Mouse (Mus musculus) lung, adult 10 weeks (tissue): ENCODE results near the gene Obp2a. TPM values are rescaled to one million over a fixed set of nuclear protein-coding genes. Genes with fewer than 3 reads are reported as not detected.

Experiments
- polyA plus RNA-seq: library from polyadenylated mRNA; stranded (reverse); fragments of 350-450 nt; fragmentation: Illumina TruSeq; extraction: RNeasy Lipid Tissue Mini Kit (QIAGEN cat#74804); gene quantifications from one replicate; pipeline ENCODE4 v1.2.3, GENCODE M21; 2014; ENCODE audit warnings: low read depth, low replicate concordance; ENCODE audit not compliant: insufficient read depth

Obp2a gene
- not detected for polyA plus RNA-seq

GRCm38 (mm10) chr2:25699743-25700142, at the start of gene Obp2a:
Gene Obp2a (plus strand): TSS chr2:25700043.

DNA sequence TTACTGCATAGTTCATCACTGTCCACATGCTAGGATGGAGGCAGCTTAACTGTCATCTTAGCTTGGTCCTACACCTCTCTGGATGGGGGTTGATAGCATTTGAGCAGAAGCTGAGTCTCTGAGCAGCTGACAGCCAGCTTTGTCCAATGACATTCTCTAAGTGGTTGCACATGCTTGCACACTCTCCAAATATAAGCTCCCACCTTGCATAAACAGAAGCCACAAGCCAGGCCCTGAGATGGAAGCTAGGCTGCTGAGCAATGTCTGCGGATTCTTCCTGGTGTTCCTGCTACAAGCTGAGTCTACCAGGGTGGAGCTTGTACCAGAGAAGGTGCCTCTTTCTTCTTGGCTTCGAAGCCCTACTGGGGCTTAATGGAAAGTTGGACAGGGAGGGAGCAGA, 46.9 kb upstream of the Obp2a start, which contains the start of gene Lcn8:
Gene Lcn8, plus strand, starts transcription at position 219 of the 400 bp plus-strand sequence.

DNA sequence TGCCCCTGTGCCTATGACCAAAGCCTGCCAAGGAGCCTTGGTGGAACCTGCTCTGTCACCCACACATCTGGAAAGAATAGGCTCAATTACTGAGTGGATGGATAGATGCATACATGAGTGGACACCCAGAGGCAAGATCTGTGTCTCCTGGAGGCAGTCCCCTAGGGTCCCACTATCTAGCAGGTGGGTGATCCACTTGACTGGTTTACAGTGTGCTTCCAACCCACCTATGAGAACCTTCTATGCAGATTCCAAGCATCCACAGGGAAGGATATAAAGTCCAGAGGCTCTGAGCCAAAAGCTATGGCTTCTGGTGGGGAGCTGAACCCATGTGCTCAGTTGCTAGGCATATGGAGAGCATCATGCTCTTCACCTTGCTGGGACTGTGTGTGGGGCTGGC, 42.2 kb upstream of the Obp2a start, which contains the start of gene Lcn5:
Gene Lcn5, plus strand, starts transcription at position 301 of the 400 bp plus-strand sequence.

DNA sequence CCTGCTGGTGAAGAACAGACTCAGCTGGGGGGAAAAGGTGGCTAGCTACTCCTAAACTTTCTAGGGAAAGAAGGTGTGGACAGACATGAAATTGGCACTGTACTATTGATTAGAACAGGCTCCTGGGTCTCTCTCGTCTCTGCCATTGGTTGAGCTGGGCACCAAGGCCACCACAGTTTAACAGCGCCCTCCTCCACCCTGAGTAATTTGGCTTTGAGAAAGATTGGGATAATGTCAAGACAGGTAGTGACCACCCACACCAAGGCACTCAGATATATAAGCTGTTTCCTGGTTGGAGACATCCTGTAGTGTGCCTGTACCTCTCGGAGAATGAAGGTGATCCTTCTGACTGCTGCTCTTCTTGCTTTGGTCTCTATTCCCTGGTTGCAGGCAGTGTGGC, 23.4 kb upstream of the Obp2a start, which contains the start of gene Lcn6:
Gene Lcn6, plus strand, starts transcription at position 301 of the 400 bp plus-strand sequence.

GRCm38 (mm10) chr2:25682426-25682825, 17.4 kb upstream of the Obp2a start, which contains the start of gene Lcn10:
Gene Lcn10 (plus strand): TSS chr2:25682726.

DNA sequence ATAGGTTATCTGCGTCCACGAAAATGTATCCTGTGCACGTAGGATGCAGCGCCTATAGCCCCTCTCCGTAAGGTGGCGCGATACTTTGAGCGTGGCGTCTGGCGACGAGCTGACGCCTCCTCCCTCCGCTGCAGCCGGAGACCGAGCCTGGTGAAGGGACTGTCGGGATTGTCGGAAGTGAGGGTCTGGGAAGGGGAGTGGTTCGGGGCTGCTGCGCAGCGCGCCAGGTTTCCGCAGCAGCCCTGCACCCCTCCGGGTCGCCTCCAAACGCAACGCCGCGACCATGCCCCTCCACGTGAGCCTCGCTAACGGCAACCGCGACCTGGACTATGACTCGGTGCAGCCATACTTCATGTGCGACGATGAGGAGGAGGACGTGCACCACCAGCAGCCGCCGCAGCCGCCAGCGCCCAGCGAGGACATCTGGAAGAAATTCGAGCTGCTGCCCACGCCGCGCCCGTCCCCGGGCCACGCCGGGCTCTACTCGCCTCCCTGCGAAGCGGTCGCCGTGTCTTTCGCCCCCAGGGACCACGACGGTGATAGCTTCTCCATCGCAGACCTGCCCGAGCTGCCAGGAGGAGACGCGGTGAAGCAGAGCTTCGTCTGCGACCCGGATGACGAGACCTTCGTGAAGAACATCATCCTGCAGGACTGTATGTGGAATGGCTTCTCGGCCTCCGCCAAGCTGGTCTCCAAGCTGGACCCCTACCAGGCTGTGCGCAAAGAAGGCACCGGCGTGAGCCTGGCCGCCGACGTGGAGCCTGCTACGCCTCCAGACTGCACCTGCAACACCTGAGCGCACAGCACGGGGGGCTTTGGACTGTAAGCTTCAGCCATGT, 7.0 kb downstream of the Obp2a start, which contains the start of gene Bmyc:
Gene Bmyc, plus strand, starts transcription at position 97 of the 839 bp plus-strand sequence.

DNA sequence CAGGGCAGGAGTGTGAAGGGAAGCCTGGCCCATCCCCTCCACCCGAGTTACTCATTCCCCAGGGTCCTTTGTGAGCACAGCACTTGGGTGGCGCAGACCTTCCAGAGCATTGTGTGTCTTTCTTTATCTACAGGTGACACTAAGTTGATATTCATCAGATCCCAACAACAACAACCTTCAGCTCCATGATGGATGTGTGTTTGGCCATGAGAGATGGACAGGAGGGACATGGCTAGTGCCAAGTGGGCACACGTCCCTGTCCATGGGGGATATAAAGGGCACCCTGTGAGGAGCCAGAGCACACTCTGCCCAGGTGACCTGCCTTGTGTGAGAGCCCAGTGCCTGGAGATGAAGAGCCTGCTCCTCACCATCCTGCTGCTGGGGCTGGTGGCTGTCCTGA, 36.9 kb downstream of the Obp2a start, which contains the start of gene Obp2b:
Gene Obp2b, plus strand, starts transcription at position 301 of the 400 bp plus-strand sequence.

Other genes starting within 250 kb of the Obp2a start
- 364 TPM for gene Clic3, start 243.2 kb upstream of the Obp2a start, polyA plus RNA-seq
- 44.5 TPM for gene Paxx, start 238.9 kb upstream of the Obp2a start, polyA plus RNA-seq
- gene Ptgds, start 230.0 kb upstream of the Obp2a start, polyA plus RNA-seq: 1.6 TPM
- gene Lcn12, start 206.1 kb upstream of the Obp2a start, polyA plus RNA-seq: not detected
- gene Fbxw5, start 199.3 kb upstream of the Obp2a start, polyA plus RNA-seq: 27.0 TPM
- 0.92 TPM for gene C8g, start 198.3 kb upstream of the Obp2a start, polyA plus RNA-seq
- 19.5 TPM for gene Traf2, start 153.1 kb upstream of the Obp2a start, polyA plus RNA-seq
- gene Edf1, start 142.2 kb upstream of the Obp2a start, polyA plus RNA-seq: 272 TPM
- 0.44 TPM for gene Mamdc4, start 125.2 kb upstream of the Obp2a start, polyA plus RNA-seq
- gene Phpt1, start 124.8 kb upstream of the Obp2a start, polyA plus RNA-seq: 64.0 TPM
- gene Ajm1, start 118.3 kb upstream of the Obp2a start, polyA plus RNA-seq: not detected
- gene Rabl6, start 91.5 kb upstream of the Obp2a start, polyA plus RNA-seq: 25.9 TPM
- gene Ccdc183, start 82.4 kb upstream of the Obp2a start, polyA plus RNA-seq: not detected
- gene Tmem141, start 78.0 kb upstream of the Obp2a start, polyA plus RNA-seq: 21.1 TPM
- 23.9 TPM for gene Fcna, start 72.0 kb upstream of the Obp2a start, polyA plus RNA-seq
- not detected for gene Lcn8, start 46.9 kb upstream of the Obp2a start, polyA plus RNA-seq
- gene Lcn5, start 42.1 kb upstream of the Obp2a start, polyA plus RNA-seq: not detected
- gene Lcn6, start 23.3 kb upstream of the Obp2a start, polyA plus RNA-seq: not detected
- gene Lcn10, start 17.3 kb upstream of the Obp2a start, polyA plus RNA-seq: not detected
- gene Bmyc, start 6.7 kb downstream of the Obp2a start, polyA plus RNA-seq: 21.5 TPM
- not detected for gene Obp2b, start 37.0 kb downstream of the Obp2a start, polyA plus RNA-seq
- gene Lcn3, start 65.5 kb downstream of the Obp2a start, polyA plus RNA-seq: not detected
- gene Lcn11, start 77.0 kb downstream of the Obp2a start, polyA plus RNA-seq: not detected
- gene Gm13539, start 82.2 kb downstream of the Obp2a start, polyA plus RNA-seq: not detected
- gene Glt6d1, start 115.8 kb downstream of the Obp2a start, polyA plus RNA-seq: not detected
- not detected for gene Lcn9, start 123.1 kb downstream of the Obp2a start, polyA plus RNA-seq
- gene Sohlh1, start 147.2 kb downstream of the Obp2a start, polyA plus RNA-seq: not detected
- gene Kcnt1, start 163.7 kb downstream of the Obp2a start, polyA plus RNA-seq: not detected